ENCODE assay signal across 33 mouse cellular contexts in genomic region chr11:101926951-101927589, GRCm38 (mm10). TPM values are rescaled to one million over a fixed set of nuclear protein-coding genes. Genes with fewer than 3 reads are reported as not detected.
DNase-seq lines count a peak whose midpoint lies in the region; ATAC-seq and TF ChIP-seq lines count a peak whose summit lies in the region.
"Had no signal": no experiment of that assay in that cellular context is flagged by ENCODE, and none has a peak within 500 bp of the region (broad histone marks: within the 10 kb centered on the region; RNA-seq: fewer than 3 reads in every experiment).

No protein-coding gene starts in this region.

- 79% methylated on average over 10 of the region's 10 CpGs for WGBS in embryonic facial prominence, embryonic 15.5 days
- WGBS in embryonic facial prominence, embryonic 10.5 days = 84% methylated on average over 10 of the region's 10 CpGs
- 87% methylated on average over 10 of the region's 10 CpGs for WGBS in midbrain, embryonic 10.5 days
- WGBS in midbrain, postnatal 0 days = 86% methylated on average over 10 of the region's 10 CpGs
- WGBS in heart, embryonic 10.5 days = 86% methylated on average over 10 of the region's 10 CpGs

- H3K9me3 ChIP-seq in embryonic facial prominence, embryonic 15.5 days (replicated peaks) = no peaks in the 10 kb centered on the region
- H3K9me3 ChIP-seq in embryonic facial prominence, embryonic 10.5 days = no peaks in the 10 kb centered on the region
- H3K9me3 ChIP-seq in midbrain, embryonic 10.5 days (replicated peaks) = no peaks in the 10 kb centered on the region
- no peaks in the 10 kb centered on the region for H3K9me3 ChIP-seq in midbrain, postnatal 0 days (ENCODE audit: low read length)
- H3K9me3 ChIP-seq in MEL (replicated peaks; ENCODE audit: insufficient read depth, low read length) = no peaks in the 10 kb centered on the region
- no peaks in the 10 kb centered on the region for H3K9me3 ChIP-seq in heart, embryonic 10.5 days
- H3K9me3 ChIP-seq: embryonic facial prominence, embryonic 13.5 days; forebrain, embryonic 12.5 days; hindbrain, embryonic 10.5 days; limb, embryonic 10.5 days; limb, embryonic 15.5 days; liver, embryonic 15.5 days; midbrain, embryonic 15.5 days; neural tube, embryonic 12.5 days had no signal

- H3K27ac ChIP-seq in embryonic facial prominence, embryonic 15.5 days (replicated peaks) = no peak overlapping the region
- no peak overlapping the region for H3K27ac ChIP-seq in embryonic facial prominence, embryonic 10.5 days (replicated peaks)
- 0 out of 2 replicates have a peak overlapping the region, but pooled peaks have one; percentile 13 for H3K27ac ChIP-seq in midbrain, embryonic 10.5 days (replicated peaks)
- no peak overlapping the region for H3K27ac ChIP-seq in midbrain, postnatal 0 days (ENCODE audit: low read depth, low read length)
- H3K27ac ChIP-seq in MEL (ENCODE audit: control insufficient read depth, low read depth, low read length) = no peak overlapping the region
- H3K27ac ChIP-seq in heart, embryonic 10.5 days = no peak overlapping the region
- H3K27ac ChIP-seq: embryonic facial prominence, embryonic 13.5 days; forebrain, embryonic 12.5 days; hindbrain, embryonic 10.5 days; limb, embryonic 10.5 days; limb, embryonic 15.5 days; liver, embryonic 15.5 days; midbrain, embryonic 15.5 days; neural tube, embryonic 12.5 days; stomach, postnatal 0 days had no signal

- 0 out of 2 replicates have a peak, but pooled peaks have one; percentile 11 for ATAC-seq in embryonic facial prominence, embryonic 15.5 days (ENCODE audit: insufficient number of reproducible peaks, low FRiP score, low TSS enrichment, low read depth)
- no peak for ATAC-seq in midbrain, postnatal 0 days (ENCODE audit: low FRiP score)
- ATAC-seq: hindbrain, embryonic 16.5 days; midbrain, embryonic 15.5 days had no signal

- H3K27me3 ChIP-seq in embryonic facial prominence, embryonic 15.5 days = no peaks in the 10 kb centered on the region
- H3K27me3 ChIP-seq in embryonic facial prominence, embryonic 10.5 days (replicated peaks; ENCODE audit: low read depth, poor library complexity, severe bottlenecking) = peaks cover 12% of the 10 kb centered on the region; the same call in 1 of the 2 replicates
- peaks cover 22% of the 10 kb centered on the region for H3K27me3 ChIP-seq in midbrain, embryonic 10.5 days (ENCODE audit: low read depth, poor library complexity, severe bottlenecking)
- H3K27me3 ChIP-seq in midbrain, postnatal 0 days (ENCODE audit: insufficient read depth, low read length) = no peaks in the 10 kb centered on the region
- no peaks in the 10 kb centered on the region for H3K27me3 ChIP-seq in MEL (ENCODE audit: control insufficient read depth in 1 of 2, insufficient read depth in 2 of 2, low read length in 2 of 2)
- peaks cover 8% of the 10 kb centered on the region; the same call in 1 of the 2 replicates for H3K27me3 ChIP-seq in heart, embryonic 10.5 days (ENCODE audit: insufficient read depth, poor library complexity, severe bottlenecking)
- H3K27me3 ChIP-seq: midbrain, embryonic 15.5 days; neural tube, embryonic 12.5 days had no signal

- no peak for TF ChIP-seq CTCF in midbrain, postnatal 0 days (IDR thresholded peaks at IDR 0.05)
- no peak for TF ChIP-seq CTCF in MEL (IDR thresholded peaks at IDR 0.05 in 2 of 3, conservative IDR thresholded peaks at IDR 0.05 in 1 of 3; ENCODE audit: control insufficient read depth in 1 of 3, insufficient read depth in 1 of 3, low read depth in 2 of 3, low read length in 3 of 3, poor library complexity in 1 of 3, severe bottlenecking in 1 of 3)

- H3K4me1 ChIP-seq in embryonic facial prominence, embryonic 15.5 days = no peaks in the 10 kb centered on the region
- H3K4me1 ChIP-seq in embryonic facial prominence, embryonic 10.5 days = peaks cover 32% of the 10 kb centered on the region
- peaks cover 30% of the 10 kb centered on the region for H3K4me1 ChIP-seq in midbrain, embryonic 10.5 days
- H3K4me1 ChIP-seq in midbrain, postnatal 0 days (ENCODE audit: insufficient read depth, low read length) = no peaks in the 10 kb centered on the region
- no peaks in the 10 kb centered on the region for H3K4me1 ChIP-seq in MEL (ENCODE audit: control insufficient read depth in 1 of 2, insufficient read depth in 2 of 2, low read length in 2 of 2)
- H3K4me1 ChIP-seq in heart, embryonic 10.5 days = peaks cover 24% of the 10 kb centered on the region
- H3K4me1 ChIP-seq: liver, embryonic 15.5 days; midbrain, embryonic 15.5 days had no signal

- no peaks in the 10 kb centered on the region for H3K79me2 ChIP-seq in MEL (ENCODE audit: control insufficient read depth, insufficient read depth, low read length, poor library complexity)

- no peak for TF ChIP-seq POLR2A in MEL (IDR thresholded peaks at IDR 0.05; ENCODE audit: control insufficient read depth in 1 of 2, insufficient read depth in 1 of 2, low read depth in 1 of 2, low read length in 2 of 2, poor library complexity in 1 of 2)

- no peak overlapping the region for H3K4me2 ChIP-seq in embryonic facial prominence, embryonic 15.5 days (replicated peaks)
- no peak overlapping the region for H3K4me2 ChIP-seq in midbrain, postnatal 0 days (ENCODE audit: low read depth, low read length, poor library complexity, severe bottlenecking)
- H3K4me2 ChIP-seq: embryonic facial prominence, embryonic 13.5 days; forebrain, embryonic 12.5 days; limb, embryonic 15.5 days; liver, embryonic 15.5 days; lung, embryonic 14.5 days; midbrain, embryonic 15.5 days had no signal

- DNase-seq in embryonic facial prominence, embryonic 10.5 days (ENCODE audit: low spot score) = no peak
- DNase-seq in midbrain, embryonic 10.5 days (ENCODE audit: low spot score) = no peak
- DNase-seq in midbrain, postnatal 0 days (ENCODE audit: low spot score) = no peak
- DNase-seq in MEL (ENCODE audit: low read depth, low spot score) = no peak
- DNase-seq in heart, embryonic 10.5 days (ENCODE audit: low spot score) = no peak
- DNase-seq: B cell, adult 2 months; cerebellum, adult 2 months; cerebellum, postnatal 36 days; gastrocnemius, postnatal 10 days; heart, postnatal 14 days; kidney, adult 18-20 months; kidney, postnatal 14 days; layer of hippocampus, adult 9-11 months; lung, embryonic 14.5 days; lung, postnatal 14 days; right cerebral cortex, adult 18-20 months; spleen, adult 18-20 months had no signal

- no peaks in the 10 kb centered on the region for H3K36me3 ChIP-seq in embryonic facial prominence, embryonic 15.5 days
- H3K36me3 ChIP-seq in embryonic facial prominence, embryonic 10.5 days (replicated peaks) = no peaks in the 10 kb centered on the region
- H3K36me3 ChIP-seq in midbrain, embryonic 10.5 days = no peaks in the 10 kb centered on the region
- H3K36me3 ChIP-seq in midbrain, postnatal 0 days (ENCODE audit: insufficient read depth, low read length) = no peaks in the 10 kb centered on the region
- H3K36me3 ChIP-seq in MEL (ENCODE audit: control insufficient read depth in 1 of 2, insufficient read depth in 2 of 2, low read length in 2 of 2) = no peaks in the 10 kb centered on the region
- no peaks in the 10 kb centered on the region for H3K36me3 ChIP-seq in heart, embryonic 10.5 days
- H3K36me3 ChIP-seq: embryonic facial prominence, embryonic 13.5 days; forebrain, embryonic 12.5 days; hindbrain, embryonic 10.5 days; limb, embryonic 10.5 days; limb, embryonic 15.5 days; liver, embryonic 15.5 days; midbrain, embryonic 15.5 days; neural tube, embryonic 12.5 days had no signal

- no peak overlapping the region for H3K9ac ChIP-seq in embryonic facial prominence, embryonic 15.5 days
- H3K9ac ChIP-seq in midbrain, postnatal 0 days (replicated peaks; ENCODE audit: low read length, poor library complexity, severe bottlenecking) = no peak overlapping the region
- H3K9ac ChIP-seq in MEL (ENCODE audit: control insufficient read depth, low read depth, low read length, poor library complexity, severe bottlenecking) = no peak overlapping the region
- H3K9ac ChIP-seq: embryonic facial prominence, embryonic 13.5 days; forebrain, embryonic 12.5 days; limb, embryonic 15.5 days; liver, embryonic 15.5 days; lung, embryonic 14.5 days; midbrain, embryonic 15.5 days; neural tube, embryonic 12.5 days had no signal

- no peak for TF ChIP-seq EP300 in MEL (IDR thresholded peaks at IDR 0.05; ENCODE audit: low read depth in 1 of 2, low read length in 2 of 2)

- no peak overlapping the region for H3K4me3 ChIP-seq in embryonic facial prominence, embryonic 15.5 days (replicated peaks)
- H3K4me3 ChIP-seq in embryonic facial prominence, embryonic 10.5 days = no peak overlapping the region
- no peak overlapping the region for H3K4me3 ChIP-seq in midbrain, embryonic 10.5 days
- no peak overlapping the region for H3K4me3 ChIP-seq in midbrain, postnatal 0 days (ENCODE audit: low read depth, low read length)
- no peak overlapping the region for H3K4me3 ChIP-seq in MEL (ENCODE audit: control insufficient read depth in 1 of 2, insufficient read depth in 1 of 2, low read depth in 2 of 2, low read length in 2 of 2)
- H3K4me3 ChIP-seq in heart, embryonic 10.5 days = no peak overlapping the region
- H3K4me3 ChIP-seq: embryonic facial prominence, embryonic 13.5 days; erythroblast, embryonic 14.5 days; forebrain, embryonic 12.5 days; hindbrain, embryonic 10.5 days; limb, embryonic 10.5 days; limb, embryonic 15.5 days; liver, embryonic 15.5 days; midbrain, embryonic 15.5 days; neural tube, embryonic 12.5 days had no signal

- TF ChIP-seq RAD21 in MEL (IDR thresholded peaks at IDR 0.05; ENCODE audit: low read depth, low read length) = no peak

RNA-seq across cellular contexts. Expression of gene Meox1, which starts 32.9 kb away (rescaled TPM):
- polyA plus RNA-seq in embryonic facial prominence, embryonic 15.5 days (2015; fragmentation: Nextera tagmentation; extraction: Ambion mirVana) = 11.1 and 12.3 TPM in 2 replicates
- polyA plus RNA-seq in embryonic facial prominence, embryonic 10.5 days (2016; fragmentation: Nextera tagmentation; extraction: Ambion mirVana) = 1.9 and 2.9 TPM in 2 replicates
- 0.11 and 0.30 TPM in 2 replicates for polyA plus RNA-seq in midbrain, embryonic 10.5 days (2016; fragmentation: Nextera tagmentation; extraction: Ambion mirVana)
- total RNA-seq in midbrain, postnatal 0 days (2014; rRNA removed) = 0.66 and 1.0 TPM in 2 replicates
- 0.83 and 1.2 TPM in 2 replicates for polyA plus RNA-seq in midbrain, postnatal 0 days (2015; fragmentation: Nextera tagmentation; extraction: Ambion mirVana)
- not detected in 2 replicates for total RNA-seq in MEL (2012; rRNA removed)
- not detected for polyA plus RNA-seq in MEL (2012; ENCODE audit: insufficient read depth in 1 of 2, insufficient read length in 2 of 2, low read depth in 1 of 2, low replicate concordance in 2 of 2, missing spikeins in 1 of 2)
- polyA plus RNA-seq in heart, embryonic 10.5 days (2016; fragmentation: Nextera tagmentation; extraction: Ambion mirVana) = 5.7 and 8.2 TPM in 2 replicates
- polyA plus RNA-seq: erythroblast, embryonic 14.5 days had no signal

RNA-seq across cellular contexts. Expression of gene Sost, which starts 39.7 kb away (rescaled TPM):
- 0.23 and 0.49 TPM in 2 replicates for polyA plus RNA-seq in embryonic facial prominence, embryonic 15.5 days (2015; fragmentation: Nextera tagmentation; extraction: Ambion mirVana)
- polyA plus RNA-seq in embryonic facial prominence, embryonic 10.5 days (2016; fragmentation: Nextera tagmentation; extraction: Ambion mirVana) = 0.20 and 0.30 TPM in 2 replicates
- 0.25 and 0.26 TPM in 2 replicates for polyA plus RNA-seq in midbrain, embryonic 10.5 days (2016; fragmentation: Nextera tagmentation; extraction: Ambion mirVana)
- total RNA-seq in midbrain, postnatal 0 days (2014; rRNA removed) = 0.11 TPM in 1 of 2 replicates, not detected in the other
- polyA plus RNA-seq in midbrain, postnatal 0 days (2015; fragmentation: Nextera tagmentation; extraction: Ambion mirVana) = 0.12 TPM in 1 of 2 replicates, not detected in the other
- total RNA-seq in MEL (2012; rRNA removed) = not detected in 2 replicates
- not detected for polyA plus RNA-seq in MEL (2012; ENCODE audit: insufficient read depth in 1 of 2, insufficient read length in 2 of 2, low read depth in 1 of 2, low replicate concordance in 2 of 2, missing spikeins in 1 of 2)
- polyA plus RNA-seq in heart, embryonic 10.5 days (2016; fragmentation: Nextera tagmentation; extraction: Ambion mirVana) = 0.36 and 0.96 TPM in 2 replicates
- total RNA-seq: left cerebral cortex, postnatal 10 days had no signal
- polyA plus RNA-seq: erythroblast, embryonic 14.5 days; intestine, embryonic 14.5 days; lung, embryonic 14.5 days; midbrain, embryonic 15.5 days had no signal

RNA-seq across cellular contexts. Expression of gene Cfap97d1, which starts 57.0 kb away (rescaled TPM):
- not detected in 2 replicates for polyA plus RNA-seq in embryonic facial prominence, embryonic 15.5 days (2015; fragmentation: Nextera tagmentation; extraction: Ambion mirVana)
- polyA plus RNA-seq in embryonic facial prominence, embryonic 10.5 days (2016; fragmentation: Nextera tagmentation; extraction: Ambion mirVana) = not detected in 2 replicates
- polyA plus RNA-seq in midbrain, embryonic 10.5 days (2016; fragmentation: Nextera tagmentation; extraction: Ambion mirVana) = not detected in 2 replicates
- not detected in 2 replicates for total RNA-seq in midbrain, postnatal 0 days (2014; rRNA removed)
- not detected in 2 replicates for polyA plus RNA-seq in midbrain, postnatal 0 days (2015; fragmentation: Nextera tagmentation; extraction: Ambion mirVana)
- not detected in 2 replicates for total RNA-seq in MEL (2012; rRNA removed)
- not detected for polyA plus RNA-seq in MEL (2012; ENCODE audit: insufficient read depth in 1 of 2, insufficient read length in 2 of 2, low read depth in 1 of 2, low replicate concordance in 2 of 2, missing spikeins in 1 of 2)
- polyA plus RNA-seq in heart, embryonic 10.5 days (2016; fragmentation: Nextera tagmentation; extraction: Ambion mirVana) = not detected in 2 replicates
- total RNA-seq: gastrocnemius, postnatal 10 days; heart, adult 8-10 months; heart, postnatal 14 days; left cerebral cortex, postnatal 10 days had no signal
- polyA plus RNA-seq: cerebellum, adult 2 months; embryonic facial prominence, embryonic 13.5 days; erythroblast, embryonic 14.5 days; forebrain, embryonic 12.5 days; heart, embryonic 14.5 days; hindbrain, embryonic 10.5 days; hindbrain, embryonic 16.5 days; intestine, embryonic 14.5 days; limb, embryonic 10.5 days; limb, embryonic 15.5 days; liver, embryonic 15.5 days; lung, embryonic 14.5 days; midbrain, embryonic 15.5 days; neural tube, embryonic 12.5 days; stomach, postnatal 0 days had no signal

RNA-seq across cellular contexts. Expression of gene Dusp3, which starts 59.7 kb away (rescaled TPM):
- polyA plus RNA-seq in embryonic facial prominence, embryonic 15.5 days (2015; fragmentation: Nextera tagmentation; extraction: Ambion mirVana) = 26.2 and 29.9 TPM in 2 replicates
- 11.0 and 11.7 TPM in 2 replicates for polyA plus RNA-seq in embryonic facial prominence, embryonic 10.5 days (2016; fragmentation: Nextera tagmentation; extraction: Ambion mirVana)
- 12.2 and 13.1 TPM in 2 replicates for polyA plus RNA-seq in midbrain, embryonic 10.5 days (2016; fragmentation: Nextera tagmentation; extraction: Ambion mirVana)
- 36.3 and 54.3 TPM in 2 replicates for total RNA-seq in midbrain, postnatal 0 days (2014; rRNA removed)
- polyA plus RNA-seq in midbrain, postnatal 0 days (2015; fragmentation: Nextera tagmentation; extraction: Ambion mirVana) = 44.1 and 48.5 TPM in 2 replicates
- 18.4 and 18.7 TPM in 2 replicates for total RNA-seq in MEL (2012; rRNA removed)
- polyA plus RNA-seq in MEL (2012; ENCODE audit: insufficient read depth in 1 of 2, insufficient read length in 2 of 2, low read depth in 1 of 2, low replicate concordance in 2 of 2, missing spikeins in 1 of 2) = 10 to 100 TPM; 29.8 to 35.5 TPM
- 32.3 and 47.3 TPM in 2 replicates for polyA plus RNA-seq in heart, embryonic 10.5 days (2016; fragmentation: Nextera tagmentation; extraction: Ambion mirVana)
